8 mouse cellular contexts compared by ENCODE assay signal in genomic region chr6:51269617-51270016, GRCm38 (mm10).
DNase-seq lines count a peak whose midpoint lies in the region; ATAC-seq lines count a peak whose summit lies in the region.

No protein-coding gene starts in this region.

- ATAC-seq in hindbrain, embryonic 12.5 days (ENCODE audit: low FRiP score) = no peak
- ATAC-seq in midbrain, embryonic 14.5 days (ENCODE audit: low FRiP score, low TSS enrichment) = no peak
- ATAC-seq in megakaryocyte progenitor cell, adult 5-6 weeks (replicated peaks; ENCODE audit: poor library complexity) = no peak

- peaks cover 12% of the 10 kb centered on the region for H3K27me3 ChIP-seq in hindbrain, embryonic 12.5 days
- no peaks in the 10 kb centered on the region for H3K27me3 ChIP-seq in midbrain, embryonic 14.5 days (ENCODE audit: control insufficient read depth, insufficient read depth, low read length)

- H3K4me3 ChIP-seq in hindbrain, embryonic 12.5 days = peak overlapping the region; percentile 63
- H3K4me3 ChIP-seq in midbrain, embryonic 14.5 days (replicated peaks; ENCODE audit: low read depth, low read length) = peak overlapping the region; percentile 64

- H3K4me1 ChIP-seq in hindbrain, embryonic 12.5 days = peaks cover 15% of the 10 kb centered on the region
- H3K4me1 ChIP-seq in midbrain, embryonic 14.5 days (ENCODE audit: control insufficient read depth, insufficient read depth, low read length) = peaks cover 15% of the 10 kb centered on the region

- WGBS in hindbrain, embryonic 12.5 days = 21% methylated on average over 10 of the region's 10 CpGs
- WGBS in midbrain, embryonic 14.5 days = 30% methylated on average over 10 of the region's 10 CpGs

- peak; percentile 7 for DNase-seq in kidney, postnatal 14 days
- no peak for DNase-seq in kidney, postnatal 36 days
- DNase-seq in embryo, embryonic 10.5 days (ENCODE audit: low spot score) = peak; percentile 24
- DNase-seq in midbrain, embryonic 14.5 days = no peak
- no peak for DNase-seq in retina, embryonic 14.5 days (ENCODE audit: low spot score)
- no peak for DNase-seq in layer of hippocampus, postnatal 25 days (ENCODE audit: extremely low spot score in 1 of 2, low spot score in 1 of 2)

- no peaks in the 10 kb centered on the region for H3K36me3 ChIP-seq in hindbrain, embryonic 12.5 days
- H3K36me3 ChIP-seq in midbrain, embryonic 14.5 days (ENCODE audit: control insufficient read depth, insufficient read depth, low read length) = no peaks in the 10 kb centered on the region

- H3K27ac ChIP-seq in hindbrain, embryonic 12.5 days = no peak overlapping the region
- no peak overlapping the region for H3K27ac ChIP-seq in midbrain, embryonic 14.5 days (replicated peaks; ENCODE audit: low read depth, low read length)

- no peaks in the 10 kb centered on the region for H3K9me3 ChIP-seq in hindbrain, embryonic 12.5 days (replicated peaks)
- no peaks in the 10 kb centered on the region for H3K9me3 ChIP-seq in midbrain, embryonic 14.5 days (ENCODE audit: control insufficient read depth, low read length)

- 0 out of 2 replicates have a peak overlapping the region, but pooled peaks have one; percentile 69 for H3K9ac ChIP-seq in hindbrain, embryonic 12.5 days
- H3K9ac ChIP-seq in midbrain, embryonic 14.5 days (replicated peaks; ENCODE audit: low read length) = no peak overlapping the region

- peak overlapping the region; percentile 93 for H3K4me2 ChIP-seq in hindbrain, embryonic 12.5 days (replicated peaks)
- peak overlapping the region; percentile 99 for H3K4me2 ChIP-seq in midbrain, embryonic 14.5 days (ENCODE audit: low read length)

Comparison
In these comparisons a context has a peak if more than half of its experiments do, and no peak if none do; other contexts are left out.
1. DNase-seq: peak in kidney, postnatal 14 days (single experiment) and embryo, embryonic 10.5 days (single experiment); none in kidney, postnatal 36 days (0 of 2), midbrain, embryonic 14.5 days (single experiment), retina, embryonic 14.5 days (single experiment) and layer of hippocampus, postnatal 25 days (0 of 2).